Mouse (Mus musculus): ENCODE results near the gene Pfn1. TPM values are rescaled to one million over a fixed set of nuclear protein-coding genes. Genes with fewer than 3 reads are reported as not detected.

Pfn1 gene
- polyA plus RNA-seq, 1 experiment from 2014 or later = 1,326 TPM

DNA sequence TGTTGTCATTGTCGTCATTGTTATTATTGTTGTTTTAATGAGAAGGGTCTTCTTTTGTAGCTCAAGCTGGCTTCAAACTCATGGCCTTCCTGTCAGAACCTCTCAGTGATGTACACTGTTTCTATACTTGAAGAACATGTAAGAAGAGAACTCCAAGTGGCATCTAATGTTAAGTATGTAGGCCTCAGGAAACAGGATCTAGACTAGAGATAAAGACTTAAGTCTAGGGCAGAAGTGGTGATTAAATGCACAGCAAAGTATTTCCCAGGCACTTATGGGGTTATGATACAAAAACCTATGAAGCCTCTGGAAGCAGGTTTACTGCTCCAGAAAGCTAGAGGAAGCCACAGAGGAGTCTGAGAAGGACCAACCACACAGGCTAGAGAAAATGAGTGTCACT, 16.2 kb downstream of the Pfn1 start:
- H3K27me3 ChIP-seq (ENCODE audit: control insufficient read depth, insufficient read depth, low read length) = no peaks in the 10 kb centered on the region
- H3K4me1 ChIP-seq (ENCODE audit: control insufficient read depth, insufficient read depth, low read length) = no peaks in the 10 kb centered on the region
- no peak overlapping the region for H3K9ac ChIP-seq (ENCODE audit: low read length)
- no peaks in the 10 kb centered on the region for H3K9me3 ChIP-seq (ENCODE audit: control insufficient read depth, low read length)
- WGBS = 86% methylated on average over 1 of the region's 1 CpGs
- H3K27ac ChIP-seq (ENCODE audit: low read depth, low read length) = no peak overlapping the region
- no peak overlapping the region for H3K4me3 ChIP-seq (ENCODE audit: low read depth, low read length)
- H3K4me2 ChIP-seq = no peak overlapping the region
- H3K36me3 ChIP-seq (ENCODE audit: control insufficient read depth, insufficient read depth, low read length) = no peaks in the 10 kb centered on the region
- DNase-seq (ENCODE audit: low spot score, missing footprints) = no peak
- no peak for ATAC-seq (ENCODE audit: low FRiP score)

- 94% methylated on average over 1 of the region's 1 CpGs for WGBS
- no peaks in the 10 kb centered on the region for H3K9me3 ChIP-seq (ENCODE audit: control insufficient read depth, low read length)
- DNase-seq (ENCODE audit: low spot score, missing footprints) = no peak
Measured at GRCm38 (mm10) chr11:70637764-70638163, 16.7 kb downstream of the Pfn1 start.

GRCm38 (mm10) chr11:70635601-70636000, 18.8 kb downstream of the Pfn1 start:
- Histone ChIP-seq H3K36me3 (ENCODE audit: control insufficient read depth, insufficient read depth, low read length) (no peaks in the 10 kb centered on the region), H3K9ac (ENCODE audit: low read length) (no peak overlapping the region), H3K4me3 (ENCODE audit: low read depth, low read length) (no peak overlapping the region), H3K4me1 (ENCODE audit: control insufficient read depth, insufficient read depth, low read length) (no peaks in the 10 kb centered on the region), H3K27ac (ENCODE audit: low read depth, low read length) (no peak overlapping the region), H3K4me2 (no peak overlapping the region), H3K27me3 (ENCODE audit: control insufficient read depth, insufficient read depth, low read length) (no peaks in the 10 kb centered on the region), H3K9me3 (ENCODE audit: control insufficient read depth, low read length) (no peaks in the 10 kb centered on the region)
- WGBS = 86% methylated on average over 4 of the region's 4 CpGs
- no peak for DNase-seq (ENCODE audit: low spot score, missing footprints)
- ATAC-seq (ENCODE audit: low FRiP score) = no peak

More at GRCm38 (mm10) chr11:70637764-70638163, 16.7 kb downstream of the Pfn1 start:
- no peak overlapping the region for H3K27ac ChIP-seq (ENCODE audit: low read depth, low read length)
- H3K27me3 ChIP-seq (ENCODE audit: control insufficient read depth, insufficient read depth, low read length) = no peaks in the 10 kb centered on the region
- H3K9ac ChIP-seq (ENCODE audit: low read length) = no peak overlapping the region
- no peaks in the 10 kb centered on the region for H3K36me3 ChIP-seq (ENCODE audit: control insufficient read depth, insufficient read depth, low read length)
- no peak overlapping the region for H3K4me2 ChIP-seq
- no peak overlapping the region for H3K4me3 ChIP-seq (ENCODE audit: low read depth, low read length)
- no peaks in the 10 kb centered on the region for H3K4me1 ChIP-seq (ENCODE audit: control insufficient read depth, insufficient read depth, low read length)
- ATAC-seq (ENCODE audit: low FRiP score) = no peak

DNA sequence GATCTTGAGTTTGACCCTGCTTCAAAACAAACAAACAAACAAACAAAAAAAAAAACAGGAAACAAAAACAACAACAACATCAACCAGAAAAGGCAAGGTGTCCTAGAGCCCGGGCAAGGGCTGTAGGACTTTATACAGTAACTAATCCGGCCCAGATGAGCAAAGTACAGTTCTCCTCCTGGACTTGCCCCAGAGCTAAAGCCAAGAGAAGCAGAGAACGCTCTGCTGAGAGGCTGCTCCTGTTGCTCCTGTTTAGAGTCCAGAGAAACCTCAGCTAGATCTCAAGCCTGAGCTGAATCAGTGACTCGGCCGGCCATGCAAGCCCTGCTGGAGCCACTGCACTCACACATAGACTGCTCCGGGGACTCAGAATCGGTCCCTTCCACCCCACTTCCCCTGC, 24.3 kb downstream of the Pfn1 start:
- Histone ChIP-seq H3K36me3 (ENCODE audit: control insufficient read depth, insufficient read depth, low read length) (no peaks in the 10 kb centered on the region), H3K27ac (ENCODE audit: low read depth, low read length) (no peak overlapping the region), H3K9me3 (ENCODE audit: control insufficient read depth, low read length) (no peaks in the 10 kb centered on the region), H3K27me3 (ENCODE audit: control insufficient read depth, insufficient read depth, low read length) (no peaks in the 10 kb centered on the region), H3K9ac (ENCODE audit: low read length) (no peak overlapping the region), H3K4me3 (ENCODE audit: low read depth, low read length) (no peak overlapping the region), H3K4me2 (no peak overlapping the region), H3K4me1 (ENCODE audit: control insufficient read depth, insufficient read depth, low read length) (no peaks in the 10 kb centered on the region)
- no peak for DNase-seq (ENCODE audit: low spot score, missing footprints)
- 72% methylated on average over 7 of the region's 7 CpGs for WGBS
- no peak for ATAC-seq (ENCODE audit: low FRiP score)

GRCm38 (mm10) chr11:70629557-70629956, 24.9 kb downstream of the Pfn1 start:
- WGBS = 58% methylated on average over 5 of the region's 5 CpGs
- no peaks in the 10 kb centered on the region for H3K9me3 ChIP-seq (ENCODE audit: control insufficient read depth, low read length)
- H3K9ac ChIP-seq (ENCODE audit: low read length) = no peak overlapping the region
- ATAC-seq (ENCODE audit: low FRiP score) (no peak), DNase-seq (ENCODE audit: low spot score, missing footprints) (no peak)
- no peaks in the 10 kb centered on the region for H3K36me3 ChIP-seq (ENCODE audit: control insufficient read depth, insufficient read depth, low read length)
- no peaks in the 10 kb centered on the region for H3K4me1 ChIP-seq (ENCODE audit: control insufficient read depth, insufficient read depth, low read length)
- no peak overlapping the region for H3K27ac ChIP-seq (ENCODE audit: low read depth, low read length)
- no peaks in the 10 kb centered on the region for H3K27me3 ChIP-seq (ENCODE audit: control insufficient read depth, insufficient read depth, low read length)
- H3K4me3 ChIP-seq (ENCODE audit: low read depth, low read length) = no peak overlapping the region
- no peak overlapping the region for H3K4me2 ChIP-seq

DNA sequence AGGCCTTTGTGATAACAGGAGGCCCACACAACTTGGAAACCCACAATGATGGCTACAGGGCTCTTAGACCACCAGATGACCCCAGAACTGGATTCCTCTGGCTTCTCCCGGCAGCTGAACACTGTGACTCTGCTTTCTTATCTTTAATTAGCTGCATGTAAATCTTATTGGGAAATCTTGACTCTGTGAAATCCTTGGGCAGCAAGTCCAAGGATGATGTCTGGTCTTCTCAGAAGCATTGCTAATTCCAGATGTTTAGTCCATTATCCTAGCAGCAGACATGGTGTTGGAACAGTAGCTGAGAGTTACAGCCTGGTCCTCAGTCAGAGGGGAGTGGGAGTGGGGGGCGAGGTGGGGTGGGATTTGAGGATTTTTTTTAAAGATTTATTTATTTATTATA, 26.0 kb downstream of the Pfn1 start:
- no peaks in the 10 kb centered on the region for H3K36me3 ChIP-seq (ENCODE audit: control insufficient read depth, insufficient read depth, low read length)
- DNase-seq (ENCODE audit: low spot score, missing footprints) (no peak), ATAC-seq (ENCODE audit: low FRiP score) (no peak)
- no peak overlapping the region for H3K4me3 ChIP-seq (ENCODE audit: low read depth, low read length)
- no peaks in the 10 kb centered on the region for H3K9me3 ChIP-seq (ENCODE audit: control insufficient read depth, low read length)
- H3K27me3 ChIP-seq (ENCODE audit: control insufficient read depth, insufficient read depth, low read length) = no peaks in the 10 kb centered on the region
- H3K9ac ChIP-seq (ENCODE audit: low read length) = no peak overlapping the region
- H3K27ac ChIP-seq (ENCODE audit: low read depth, low read length) = no peak overlapping the region
- 84% methylated on average over 2 of the region's 2 CpGs for WGBS
- H3K4me2 ChIP-seq = no peak overlapping the region
- no peaks in the 10 kb centered on the region for H3K4me1 ChIP-seq (ENCODE audit: control insufficient read depth, insufficient read depth, low read length)

GRCm38 (mm10) chr11:70626877-70627276, 27.6 kb downstream of the Pfn1 start:
- no peak overlapping the region for H3K4me3 ChIP-seq (ENCODE audit: low read depth, low read length)
- no peaks in the 10 kb centered on the region for H3K9me3 ChIP-seq (ENCODE audit: control insufficient read depth, low read length)
- H3K36me3 ChIP-seq (ENCODE audit: control insufficient read depth, insufficient read depth, low read length) = no peaks in the 10 kb centered on the region
- no peak overlapping the region for H3K9ac ChIP-seq (ENCODE audit: low read length)
- H3K27me3 ChIP-seq (ENCODE audit: control insufficient read depth, insufficient read depth, low read length) = no peaks in the 10 kb centered on the region
- ATAC-seq (ENCODE audit: low FRiP score) = no peak
- no peak for DNase-seq (ENCODE audit: low spot score, missing footprints)
- H3K27ac ChIP-seq (ENCODE audit: low read depth, low read length) = no peak overlapping the region
- no peaks in the 10 kb centered on the region for H3K4me1 ChIP-seq (ENCODE audit: control insufficient read depth, insufficient read depth, low read length)
- whole genome bisulfite sequencing = 81% methylated on average over 4 of the region's 4 CpGs
- H3K4me2 ChIP-seq = no peak overlapping the region

- DNase-seq (ENCODE audit: low spot score, missing footprints) (peak; percentile 94), ATAC-seq (ENCODE audit: low FRiP score) (no peak)
- H3K36me3 ChIP-seq (ENCODE audit: control insufficient read depth, insufficient read depth, low read length) = no peaks in the 10 kb centered on the region
- no peak overlapping the region for H3K4me3 ChIP-seq (ENCODE audit: low read depth, low read length)
- WGBS = 49% methylated on average over 4 of the region's 4 CpGs
- no peaks in the 10 kb centered on the region for H3K27me3 ChIP-seq (ENCODE audit: control insufficient read depth, insufficient read depth, low read length)
- H3K9me3 ChIP-seq (ENCODE audit: control insufficient read depth, low read length) = no peaks in the 10 kb centered on the region
- H3K4me1 ChIP-seq (ENCODE audit: control insufficient read depth, insufficient read depth, low read length) = no peaks in the 10 kb centered on the region
- H3K9ac ChIP-seq (ENCODE audit: low read length) = no peak overlapping the region
- no peak overlapping the region for H3K27ac ChIP-seq (ENCODE audit: low read depth, low read length)
- H3K4me2 ChIP-seq = no peak overlapping the region
Measured at GRCm38 (mm10) chr11:70625473-70625872, 29.0 kb downstream of the Pfn1 start.

DNA sequence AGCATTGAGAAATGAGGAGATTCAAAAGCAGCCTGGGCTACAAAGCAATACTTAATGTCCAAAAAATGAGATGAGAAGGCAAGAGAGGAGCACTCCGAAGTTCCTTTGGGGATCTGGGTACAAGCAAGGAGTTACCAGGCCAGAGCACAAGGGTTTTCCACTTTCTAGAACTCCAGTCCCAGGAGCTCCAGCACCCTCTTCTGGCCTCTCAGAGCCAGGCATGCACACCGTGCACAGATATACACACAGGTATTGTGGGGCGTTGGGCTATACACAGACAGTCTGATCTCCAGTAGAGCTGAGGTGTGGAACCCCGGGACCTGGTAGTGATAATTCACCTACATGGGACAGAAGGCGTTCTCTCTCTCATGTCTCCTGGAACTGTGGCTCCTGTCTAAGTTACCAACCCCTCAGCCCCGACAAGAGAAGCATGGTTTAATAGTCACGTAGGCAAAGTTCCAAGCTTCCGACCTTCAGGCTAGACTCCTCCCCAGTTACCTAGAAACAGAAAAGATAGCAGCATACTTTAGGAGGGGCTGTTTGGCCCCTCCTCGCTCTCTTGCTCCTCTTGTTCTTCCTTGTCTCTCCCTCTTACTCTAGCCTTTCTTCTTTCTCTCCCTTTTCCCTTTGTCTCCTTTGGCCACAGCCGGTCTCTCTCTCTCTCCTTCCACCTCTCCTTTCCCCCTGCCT, 31.2 kb downstream of the Pfn1 start:
- Histone ChIP-seq H3K9me3 (ENCODE audit: control insufficient read depth, low read length) (no peaks in the 10 kb centered on the region), H3K4me2 (no peak overlapping the region), H3K4me1 (ENCODE audit: control insufficient read depth, insufficient read depth, low read length) (no peaks in the 10 kb centered on the region), H3K27me3 (ENCODE audit: control insufficient read depth, insufficient read depth, low read length) (no peaks in the 10 kb centered on the region), H3K9ac (ENCODE audit: low read length) (no peak overlapping the region), H3K4me3 (ENCODE audit: low read depth, low read length) (no peak overlapping the region), H3K36me3 (ENCODE audit: control insufficient read depth, insufficient read depth, low read length) (no peaks in the 10 kb centered on the region), H3K27ac (ENCODE audit: low read depth, low read length) (no peak overlapping the region)
- no peak for ATAC-seq (ENCODE audit: low FRiP score)
- DNase-seq (ENCODE audit: low spot score, missing footprints) = no peak
- 88% methylated on average over 10 of the region's 10 CpGs for WGBS
